Mouse (Mus musculus): ENCODE measurements around the gene Cul3. TPM values are rescaled to one million over a fixed set of nuclear protein-coding genes. Genes with fewer than 3 reads are reported as not detected.
"Not testable (repeated sequence)": the region's sequence is repeated elsewhere in the genome, so short reads cannot be mapped to it uniquely, and the experiment has no call there.

Gene Cul3
- total and polyA plus RNA-seq, 2 experiments from 2014 or later, result 27.1 to 27.6 TPM

DNA sequence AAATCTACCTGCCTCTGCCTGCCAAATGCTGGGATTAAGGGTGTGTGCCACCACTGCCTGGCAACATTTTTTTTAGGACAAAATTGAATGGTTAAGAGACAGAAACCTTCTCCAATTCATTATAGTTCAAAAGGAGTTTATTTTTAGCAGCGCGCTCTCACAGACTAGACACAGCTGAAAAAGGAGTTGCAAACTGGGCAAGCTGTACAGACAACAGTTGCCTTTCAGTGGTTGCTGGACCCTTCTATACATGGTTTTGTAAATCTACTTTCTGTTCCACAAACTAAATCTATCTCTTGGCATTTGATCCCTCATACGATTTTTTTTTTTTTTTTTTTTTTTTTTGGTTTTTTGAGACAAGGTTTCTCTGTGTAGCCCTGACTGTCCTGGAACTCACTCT lies 31.7 kb upstream of the Cul3 start:
- no peak overlapping the region for H3K4me2 ChIP-seq (ENCODE audit: low read depth, low read length)
- no peak overlapping the region for H3K9ac ChIP-seq (replicated peaks; ENCODE audit: low read depth, low read length)
- no peak overlapping the region for H3K4me3 ChIP-seq (ENCODE audit: low read depth, low read length)
- DNase-seq (ENCODE audit: low spot score), result no peak
- no peak for TF ChIP-seq CTCF (IDR thresholded peaks at IDR 0.05; ENCODE audit: low read depth)
- no peak for TF ChIP-seq EP300 (IDR thresholded peaks at IDR 0.05; ENCODE audit: low read depth)
- no peak for ATAC-seq (ENCODE audit: insufficient read depth, low read depth)
- no peak overlapping the region for H3K27ac ChIP-seq (ENCODE audit: low read depth)
- WGBS, result 69% methylated on average over 3 of the region's 3 CpGs
- H3K27me3 ChIP-seq (ENCODE audit: control insufficient read depth, insufficient read depth, low read length), result no peaks in the 10 kb centered on the region
- no peaks in the 10 kb centered on the region for H3K9me3 ChIP-seq (replicated peaks; ENCODE audit: control insufficient read depth, low read length)
- H3K36me3 ChIP-seq (replicated peaks; ENCODE audit: control insufficient read depth, insufficient read depth, low read length), result no peaks in the 10 kb centered on the region
- H3K4me1 ChIP-seq (ENCODE audit: control insufficient read depth, insufficient read depth), result no peaks in the 10 kb centered on the region

DNA sequence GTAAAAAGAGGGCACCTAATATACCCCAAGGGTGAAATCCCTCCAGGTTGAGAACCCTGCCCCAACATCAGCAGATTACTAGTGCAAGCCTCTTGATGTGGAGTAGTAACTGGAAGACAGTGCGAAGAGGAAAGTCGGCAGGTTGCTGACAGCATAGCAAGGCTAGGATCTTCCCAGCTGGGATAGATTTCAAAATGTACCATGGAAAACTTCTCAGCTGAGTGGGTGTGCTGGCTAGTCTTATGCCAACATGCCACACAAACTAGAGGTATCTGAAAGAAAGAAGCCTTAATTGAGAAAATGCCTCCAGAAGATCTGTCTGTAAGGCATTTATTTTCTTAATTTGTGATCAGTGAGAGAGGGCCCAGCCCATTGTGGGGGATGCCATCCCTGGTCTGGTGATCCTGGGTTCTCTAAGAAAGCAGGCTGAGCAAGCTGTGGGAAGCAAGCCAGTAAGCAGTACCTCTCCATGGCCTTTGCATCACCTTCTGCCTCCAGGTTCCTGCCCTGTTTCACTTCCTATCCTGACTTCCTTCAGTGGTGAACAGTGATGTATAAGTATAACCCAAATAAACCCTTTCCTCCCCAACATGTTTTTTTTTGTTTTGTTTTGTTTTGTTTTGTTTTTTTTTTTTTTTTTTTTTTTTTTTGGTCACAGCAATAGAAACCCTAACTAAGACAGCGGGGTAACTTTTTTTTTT lies 31.1 kb upstream of the Cul3 start:
- ATAC-seq (ENCODE audit: insufficient read depth, low read depth) (no peak), DNase-seq (ENCODE audit: low spot score) (no peak)
- H3K36me3 ChIP-seq (replicated peaks; ENCODE audit: control insufficient read depth, insufficient read depth, low read length), result no peaks in the 10 kb centered on the region
- H3K27me3 ChIP-seq (ENCODE audit: control insufficient read depth, insufficient read depth, low read length), result no peaks in the 10 kb centered on the region
- 82% methylated on average over 3 of the region's 3 CpGs for WGBS
- no peak overlapping the region for H3K4me2 ChIP-seq (ENCODE audit: low read depth, low read length)
- no peaks in the 10 kb centered on the region for H3K4me1 ChIP-seq (ENCODE audit: control insufficient read depth, insufficient read depth)
- no peaks in the 10 kb centered on the region for H3K9me3 ChIP-seq (replicated peaks; ENCODE audit: control insufficient read depth, low read length)
- no peak overlapping the region for H3K27ac ChIP-seq (ENCODE audit: low read depth)
- H3K4me3 ChIP-seq (ENCODE audit: low read depth, low read length), result no peak overlapping the region
- H3K9ac ChIP-seq (replicated peaks; ENCODE audit: low read depth, low read length), result no peak overlapping the region
- TF ChIP-seq EP300 (IDR thresholded peaks at IDR 0.05; ENCODE audit: low read depth), result no peak
- TF ChIP-seq CTCF (IDR thresholded peaks at IDR 0.05; ENCODE audit: low read depth), result no peak

DNA sequence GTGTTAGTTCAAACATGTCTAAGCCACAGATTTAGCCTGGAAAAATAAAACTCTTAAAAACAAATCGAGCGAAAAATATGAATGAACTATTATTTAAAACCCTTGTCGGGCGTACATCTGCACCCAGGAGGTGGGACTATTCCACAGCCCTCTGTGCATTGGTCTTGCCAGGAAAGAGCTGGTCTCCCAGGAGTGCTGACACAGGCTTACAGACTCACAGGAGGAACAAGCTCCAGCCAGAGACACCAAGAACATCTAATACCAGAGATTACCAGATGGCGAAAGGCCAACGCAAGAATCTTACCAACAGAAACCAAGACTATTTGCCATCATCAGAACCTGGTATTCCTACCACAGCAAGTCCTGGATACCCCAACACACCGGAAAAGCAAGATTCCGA lies 23.2 kb upstream of the Cul3 start:
- Histone ChIP-seq H3K27me3 (ENCODE audit: control insufficient read depth, insufficient read depth, low read length) (no peaks in the 10 kb centered on the region), H3K4me1 (ENCODE audit: control insufficient read depth, insufficient read depth) (no peaks in the 10 kb centered on the region), H3K27ac (ENCODE audit: low read depth) (no peak overlapping the region), H3K4me2 (ENCODE audit: low read depth, low read length) (no peak overlapping the region), H3K4me3 (ENCODE audit: low read depth, low read length) (no peak overlapping the region), H3K36me3 (replicated peaks; ENCODE audit: control insufficient read depth, insufficient read depth, low read length) (no peaks in the 10 kb centered on the region), H3K9ac (replicated peaks; ENCODE audit: low read depth, low read length) (no peak overlapping the region), H3K9me3 (replicated peaks; ENCODE audit: control insufficient read depth, low read length) (no peaks in the 10 kb centered on the region)
- 85% methylated on average over 8 of the region's 8 CpGs for WGBS
- DNase-seq (ENCODE audit: low spot score) (no peak), ATAC-seq (ENCODE audit: insufficient read depth, low read depth) (no peak)
- TF ChIP-seq CTCF (IDR thresholded peaks at IDR 0.05; ENCODE audit: low read depth) (no peak), EP300 (IDR thresholded peaks at IDR 0.05; ENCODE audit: low read depth) (no peak)

DNA sequence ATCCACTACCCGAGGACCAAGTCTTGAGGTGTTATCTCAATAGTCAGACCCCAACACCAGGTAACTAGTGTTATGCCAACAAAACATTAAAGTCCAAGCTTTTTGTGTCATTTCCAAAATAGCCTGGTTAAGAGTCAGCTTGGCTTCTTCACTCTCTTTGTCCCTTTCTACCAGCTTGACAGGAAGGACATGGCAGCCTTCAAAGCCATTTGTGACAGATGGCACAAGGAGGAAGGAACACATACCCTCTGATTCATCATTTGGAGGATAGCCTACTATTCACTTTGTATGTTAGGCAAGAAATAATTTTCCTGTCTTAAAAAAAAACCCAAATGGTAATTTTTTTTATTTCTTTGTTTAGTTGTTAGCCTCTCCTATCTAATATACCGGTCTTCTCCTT lies 22.7 kb upstream of the Cul3 start:
- no peaks in the 10 kb centered on the region for H3K27me3 ChIP-seq (ENCODE audit: control insufficient read depth, insufficient read depth, low read length)
- no peaks in the 10 kb centered on the region for H3K36me3 ChIP-seq (replicated peaks; ENCODE audit: control insufficient read depth, insufficient read depth, low read length)
- no peak overlapping the region for H3K9ac ChIP-seq (replicated peaks; ENCODE audit: low read depth, low read length)
- ATAC-seq (ENCODE audit: insufficient read depth, low read depth) (no peak), DNase-seq (ENCODE audit: low spot score) (no peak)
- H3K4me3 ChIP-seq (ENCODE audit: low read depth, low read length), result no peak overlapping the region
- no peak overlapping the region for H3K4me2 ChIP-seq (ENCODE audit: low read depth, low read length)
- TF ChIP-seq EP300 (IDR thresholded peaks at IDR 0.05; ENCODE audit: low read depth), result no peak
- TF ChIP-seq CTCF (IDR thresholded peaks at IDR 0.05; ENCODE audit: low read depth), result no peak
- no peak overlapping the region for H3K27ac ChIP-seq (ENCODE audit: low read depth)
- no peaks in the 10 kb centered on the region for H3K4me1 ChIP-seq (ENCODE audit: control insufficient read depth, insufficient read depth)
- 84% methylated on average over 2 of the region's 2 CpGs for WGBS
- no peaks in the 10 kb centered on the region for H3K9me3 ChIP-seq (replicated peaks; ENCODE audit: control insufficient read depth, low read length)

DNA sequence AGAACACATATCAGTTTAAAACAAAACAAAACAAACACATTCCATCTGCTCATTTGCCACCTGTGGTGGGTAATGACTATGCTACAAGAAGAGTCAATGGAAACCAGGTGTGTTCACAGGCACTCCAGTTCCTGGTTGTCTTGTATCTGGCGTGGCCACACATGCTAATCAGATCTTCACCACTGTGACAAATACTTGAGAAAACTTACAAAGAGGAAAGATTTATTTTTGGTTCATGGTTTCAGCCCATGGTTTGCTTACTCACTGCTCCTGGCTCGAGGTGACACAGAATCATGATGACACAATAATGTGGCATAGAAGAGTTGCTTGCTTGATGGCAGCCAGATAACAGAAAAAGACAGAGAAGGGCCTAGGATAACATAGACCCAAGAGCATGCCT lies 22.1 kb upstream of the Cul3 start:
- H3K4me1 ChIP-seq (ENCODE audit: control insufficient read depth, insufficient read depth), result no peaks in the 10 kb centered on the region
- WGBS, result 61% methylated on average over 2 of the region's 2 CpGs

DNA sequence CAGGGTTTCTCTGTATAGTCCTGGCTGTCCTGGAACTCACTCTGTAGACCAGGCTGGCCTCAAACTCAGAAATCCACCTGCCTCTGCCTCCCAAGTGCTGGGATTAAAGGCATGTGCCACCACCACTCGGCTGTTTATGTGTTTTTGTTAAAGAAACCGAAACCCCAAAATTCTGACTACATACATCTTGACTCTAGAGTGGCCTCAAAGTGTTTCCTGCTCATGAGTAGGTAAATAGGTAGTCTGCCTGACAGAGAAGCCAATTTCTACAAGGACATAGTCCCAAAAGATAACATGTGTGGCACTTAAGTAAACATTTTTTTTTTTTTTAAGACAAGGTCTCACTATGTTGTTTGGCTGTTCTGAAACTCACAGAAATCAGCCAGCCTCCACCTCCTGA lies 21.5 kb upstream of the Cul3 start:
- not testable (repeated sequence) for H3K36me3 ChIP-seq (replicated peaks; ENCODE audit: control insufficient read depth, insufficient read depth, low read length); H3K9me3 ChIP-seq (replicated peaks; ENCODE audit: control insufficient read depth, low read length); H3K27me3 ChIP-seq (ENCODE audit: control insufficient read depth, insufficient read depth, low read length); H3K4me2 ChIP-seq (ENCODE audit: low read depth, low read length); H3K27ac ChIP-seq (ENCODE audit: low read depth); H3K4me3 ChIP-seq (ENCODE audit: low read depth, low read length); H3K9ac ChIP-seq (replicated peaks; ENCODE audit: low read depth, low read length); ATAC-seq (ENCODE audit: insufficient read depth, low read depth); DNase-seq (ENCODE audit: low spot score); H3K4me1 ChIP-seq (ENCODE audit: control insufficient read depth, insufficient read depth)
- 70% methylated on average over 2 of the region's 2 CpGs for WGBS

More for the DNA sequence above, 22.1 kb upstream of the Cul3 start:
- DNase-seq (ENCODE audit: low spot score) (no peak), ATAC-seq (ENCODE audit: insufficient read depth, low read depth) (no peak)
- no peaks in the 10 kb centered on the region for H3K9me3 ChIP-seq (replicated peaks; ENCODE audit: control insufficient read depth, low read length)
- no peak for TF ChIP-seq EP300 (IDR thresholded peaks at IDR 0.05; ENCODE audit: low read depth)
- no peak for TF ChIP-seq CTCF (IDR thresholded peaks at IDR 0.05; ENCODE audit: low read depth)
- H3K36me3 ChIP-seq (replicated peaks; ENCODE audit: control insufficient read depth, insufficient read depth, low read length), result no peaks in the 10 kb centered on the region
- H3K4me2 ChIP-seq (ENCODE audit: low read depth, low read length), result no peak overlapping the region
- no peak overlapping the region for H3K9ac ChIP-seq (replicated peaks; ENCODE audit: low read depth, low read length)
- no peak overlapping the region for H3K4me3 ChIP-seq (ENCODE audit: low read depth, low read length)
- H3K27me3 ChIP-seq (ENCODE audit: control insufficient read depth, insufficient read depth, low read length), result no peaks in the 10 kb centered on the region
- H3K27ac ChIP-seq (ENCODE audit: low read depth), result no peak overlapping the region
